Mouse (Mus musculus) frontal cortex, postnatal 25 days (tissue): ENCODE data around the gene Sgcd.

Experiments used
- DNase-seq, 2 experiments: peaks; one replicate each; pipeline ENCODE4 v3.0.0; 2022; ENCODE audit warnings: low spot score in 2 of 2

Sgcd gene

DNA sequence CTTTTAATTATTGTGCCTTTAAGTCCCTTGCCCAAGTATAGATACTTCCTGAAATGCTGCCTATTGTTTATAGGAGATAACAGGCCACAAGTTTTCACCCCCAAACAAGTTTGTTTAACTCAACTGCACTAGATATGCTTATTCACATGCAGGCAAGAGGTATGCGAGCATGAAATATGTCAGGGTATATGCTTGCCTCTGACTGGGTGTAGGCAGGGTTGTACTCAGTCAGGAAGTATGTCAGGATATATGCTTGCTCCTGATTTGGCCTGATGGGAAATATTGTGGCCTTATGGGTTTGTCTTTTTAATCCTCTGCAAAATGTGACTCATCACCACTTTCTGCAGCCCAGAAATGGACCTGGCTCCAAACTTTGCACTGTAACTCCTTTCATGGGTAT, 694.0 kb downstream of the Sgcd start:
- no peak for DNase-seq

DNA sequence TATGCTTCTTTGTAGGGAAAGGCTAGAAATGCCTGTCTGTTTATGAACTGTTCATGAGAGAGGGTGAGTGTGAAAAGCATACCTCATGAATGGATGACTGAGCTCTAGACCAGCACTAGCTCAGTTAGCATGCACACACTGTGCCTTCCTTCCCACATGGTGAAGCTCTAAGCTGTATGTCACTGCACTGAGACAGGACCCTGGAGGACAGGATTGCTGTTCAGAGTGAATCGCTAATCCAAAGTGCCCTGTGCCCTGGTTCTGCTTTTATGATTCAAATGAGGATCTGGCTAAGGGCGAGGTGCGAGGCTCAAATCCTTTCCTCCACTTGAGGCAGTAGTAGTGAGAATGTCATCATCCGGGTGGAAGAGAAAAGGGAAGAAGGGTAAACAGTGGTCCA, 712.2 kb downstream of the Sgcd start:
- no peak for DNase-seq

DNA sequence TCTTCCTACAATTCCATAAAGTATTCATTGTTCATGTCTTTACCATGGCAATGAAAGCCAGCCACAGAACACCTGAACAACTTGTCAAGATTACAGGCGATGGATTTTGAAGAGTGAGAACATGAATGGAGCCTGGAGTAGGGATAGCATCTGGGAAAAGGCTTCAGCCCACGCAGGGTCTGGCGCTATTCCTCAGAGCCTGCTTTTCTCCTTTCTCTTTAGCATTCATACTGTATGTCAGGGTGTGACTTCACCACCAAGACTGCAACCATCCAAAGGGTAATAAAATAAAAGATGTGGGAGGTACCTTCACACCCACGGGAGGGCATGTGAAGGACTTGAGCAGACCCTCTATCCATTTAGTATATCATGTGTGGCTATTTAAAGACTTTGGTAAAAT, 720.2 kb downstream of the Sgcd start:
- DNase-seq: peak; percentile 4 to 8

DNA sequence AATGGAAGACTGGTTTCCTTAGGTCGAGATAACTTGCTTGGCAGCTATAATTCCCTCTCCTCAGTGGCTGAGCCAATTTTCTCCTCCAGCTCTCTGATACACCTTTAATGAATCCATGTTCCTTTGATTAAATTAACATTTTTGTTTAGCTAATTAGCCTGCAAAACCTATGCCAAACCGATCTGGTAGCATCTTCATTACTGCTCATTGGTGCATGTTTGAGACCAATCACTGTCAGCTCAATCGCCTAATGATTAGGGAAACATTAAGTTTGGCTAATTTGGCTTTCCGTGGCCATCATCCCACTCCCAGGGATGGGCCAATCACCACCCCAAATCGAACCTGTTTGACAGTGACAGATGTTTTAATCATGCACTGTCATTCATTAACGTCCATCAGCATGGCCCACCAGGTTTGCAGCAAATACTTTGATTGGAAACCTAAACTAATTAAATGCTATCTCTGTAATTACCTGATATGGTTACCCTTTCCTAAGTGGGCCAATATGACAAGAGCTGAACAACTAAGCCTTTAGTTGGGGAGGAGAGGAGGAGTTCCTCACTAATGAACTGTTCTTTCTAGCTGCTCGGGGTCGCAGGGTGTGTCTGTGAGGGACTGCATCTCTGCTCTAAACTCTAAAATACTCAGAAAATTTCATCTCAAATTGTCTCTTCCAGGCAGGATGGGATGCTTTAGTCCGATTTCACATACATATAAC, 724.3 kb downstream of the Sgcd start:
- DNase-seq: no peak

DNA sequence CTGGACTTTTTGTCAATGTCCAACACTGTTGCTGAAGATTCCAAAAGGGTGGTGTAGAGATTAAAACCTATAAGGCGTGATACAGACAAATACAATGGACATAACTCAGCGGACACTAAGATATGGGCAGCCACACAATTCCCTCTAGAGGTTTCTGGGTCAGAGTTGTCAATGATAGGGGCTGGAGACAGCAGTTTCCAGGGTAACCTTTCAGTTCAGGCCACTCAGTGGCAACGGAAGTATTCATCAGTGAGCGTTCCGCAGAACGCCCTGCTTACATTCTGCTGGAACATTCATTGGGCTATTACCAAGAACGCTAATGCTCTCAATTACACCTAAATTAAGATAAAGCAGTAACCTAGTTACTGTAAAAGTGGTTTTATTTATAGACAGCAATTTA, 738.5 kb downstream of the Sgcd start:
- DNase-seq: no peak

DNA sequence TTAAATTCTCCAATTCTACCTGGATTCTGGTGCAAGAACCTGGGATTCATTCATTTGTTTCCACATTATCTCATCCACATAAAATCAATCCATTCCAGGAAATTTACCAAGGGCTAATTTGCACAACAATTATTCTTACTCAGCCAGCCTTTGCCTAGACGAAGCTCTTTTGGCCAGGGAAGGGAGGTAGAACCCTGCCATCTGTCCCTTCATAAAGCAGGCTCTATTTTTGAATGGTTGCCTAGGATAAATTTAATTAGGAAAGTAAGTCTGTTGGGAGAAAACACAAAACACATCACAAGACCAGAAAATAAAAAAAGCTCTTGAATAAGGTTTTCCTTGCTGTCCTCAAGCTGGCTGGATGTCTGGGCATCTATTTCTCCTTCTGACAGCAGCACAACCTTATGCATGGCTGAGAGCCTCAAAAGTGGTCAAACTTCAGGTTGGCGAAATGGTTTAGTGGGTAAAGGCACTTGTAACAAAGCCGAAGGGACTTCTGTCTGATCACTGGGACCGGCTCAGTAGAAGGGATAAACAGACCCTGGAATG, 740.4 kb downstream of the Sgcd start:
- DNase-seq: no peak

DNA sequence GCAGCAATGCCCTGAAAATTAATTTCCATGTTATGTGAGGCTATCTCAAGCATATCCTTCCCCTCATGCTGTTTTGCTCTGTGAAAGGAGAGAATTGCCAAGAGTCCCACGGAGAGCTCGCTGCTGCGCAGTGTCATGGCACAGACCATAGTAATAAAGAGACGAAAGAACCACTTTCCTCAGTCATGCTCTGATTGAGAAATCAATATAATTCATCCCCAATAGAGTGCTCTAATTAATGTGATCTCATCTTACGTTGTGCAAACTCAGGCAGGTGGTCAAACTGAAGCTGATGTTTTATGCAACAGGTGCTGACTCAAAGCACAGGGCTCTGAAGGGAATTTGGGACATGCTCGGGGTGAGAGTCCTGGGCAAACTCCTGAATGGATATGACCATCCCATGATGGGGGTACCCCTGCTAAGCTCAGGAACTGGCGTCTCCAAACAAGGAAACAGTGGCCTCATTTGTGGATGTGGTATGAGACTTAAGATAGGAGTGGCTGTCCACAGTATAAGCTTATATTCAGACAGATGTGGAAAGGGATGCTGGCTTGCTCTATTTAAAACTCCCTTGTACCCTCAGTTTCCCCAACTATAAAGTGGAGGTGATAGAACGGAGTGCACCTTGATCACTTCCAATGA, 740.9 kb downstream of the Sgcd start:
- DNase-seq: no peak

DNA sequence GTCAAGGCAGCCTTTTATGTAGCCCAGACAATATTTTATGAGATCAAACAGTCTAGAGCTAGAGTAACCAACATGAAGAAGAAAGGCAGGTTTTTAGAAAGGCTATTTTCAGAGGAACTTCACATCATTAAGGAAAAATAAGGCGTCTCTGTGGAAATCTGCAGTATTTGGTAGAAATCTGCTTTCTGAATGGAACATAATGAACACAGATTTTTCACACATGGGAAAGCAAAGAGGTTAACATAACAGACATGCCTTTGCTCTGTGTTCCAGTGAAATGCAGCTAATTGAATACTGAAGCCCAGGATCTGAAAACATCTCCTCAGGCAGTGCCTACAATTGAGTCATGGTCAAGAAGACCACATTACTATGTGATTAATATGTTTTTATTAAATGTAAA, 746.4 kb downstream of the Sgcd start:
- no peak for DNase-seq

DNA sequence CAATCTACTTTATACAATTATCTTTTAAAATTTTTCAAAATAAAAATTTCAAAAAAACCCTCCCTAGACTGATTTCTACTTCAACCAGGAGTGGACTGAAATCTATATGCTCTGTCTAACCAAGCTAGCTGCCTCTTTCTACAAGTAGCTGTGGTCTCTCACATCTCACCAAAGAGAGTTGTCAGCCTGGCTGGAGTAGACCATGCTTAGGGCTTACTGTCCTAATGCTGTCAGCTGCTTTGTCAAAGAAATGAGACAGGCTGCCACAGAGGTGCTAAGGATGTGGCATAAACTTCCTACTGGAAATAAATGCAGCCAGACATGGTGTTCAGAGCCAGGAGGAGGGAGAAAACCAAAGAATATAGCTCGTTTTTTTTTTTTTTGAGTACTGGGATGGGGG, 760.5 kb downstream of the Sgcd start:
- DNase-seq: no peak

DNA sequence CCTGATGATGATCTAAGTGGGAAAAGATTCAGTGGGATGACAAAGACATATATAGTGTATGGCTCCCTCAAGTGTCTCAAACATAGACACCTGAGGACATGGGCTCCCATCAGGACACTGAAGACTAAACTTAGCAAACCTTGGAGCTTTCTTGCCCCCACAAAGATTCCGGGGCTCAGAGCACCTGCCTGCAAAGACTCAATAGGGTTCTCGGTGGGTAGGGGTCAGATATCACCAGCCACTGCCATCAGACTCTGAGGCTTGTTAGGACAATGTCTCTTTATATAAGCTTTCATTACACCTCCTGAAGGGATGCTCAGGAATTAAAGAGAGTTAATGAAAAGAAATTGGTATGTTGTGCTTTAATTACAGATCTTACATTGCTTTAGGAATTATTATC, 764.6 kb downstream of the Sgcd start:
- DNase-seq: no peak

DNA sequence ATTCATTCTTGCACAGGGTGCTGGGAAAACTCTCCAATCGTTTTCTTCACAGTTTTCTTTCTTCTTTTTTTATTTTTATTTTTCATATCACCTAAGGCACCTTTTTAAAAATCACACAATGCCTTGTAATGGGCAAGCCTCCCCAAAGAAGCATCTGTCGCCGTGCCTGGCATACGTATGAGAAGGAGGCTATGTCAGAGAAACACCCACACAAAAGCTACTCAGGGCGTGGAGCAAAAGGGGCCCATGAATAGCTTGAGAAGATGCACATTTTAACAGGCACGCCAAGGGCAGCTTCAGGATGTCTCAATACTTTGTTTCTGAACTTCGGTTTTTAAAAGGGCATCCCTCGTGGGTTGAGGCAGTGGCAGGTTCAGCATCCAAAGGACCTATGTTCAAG, 777.2 kb downstream of the Sgcd start:
- no peak for DNase-seq

DNA sequence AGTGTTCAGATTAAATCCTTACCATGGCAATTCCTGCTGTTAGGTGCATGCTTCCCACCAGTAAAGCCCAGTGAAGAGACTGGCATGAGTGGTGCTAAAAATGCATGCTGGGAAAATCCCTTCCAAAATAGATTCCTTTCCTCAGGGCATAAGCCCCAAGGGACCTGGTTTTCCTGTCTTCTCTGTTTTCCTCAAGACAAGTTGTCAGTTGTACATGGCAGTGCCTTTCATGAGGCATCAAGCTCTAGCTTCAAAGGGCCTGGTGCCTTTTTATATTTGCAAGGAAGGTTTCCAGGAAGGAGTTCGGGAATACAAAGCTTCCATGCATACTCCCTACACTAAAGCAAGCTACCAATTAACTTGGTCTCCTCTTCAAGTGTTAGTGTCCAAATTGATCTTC, 782.3 kb downstream of the Sgcd start:
- no peak for DNase-seq

DNA sequence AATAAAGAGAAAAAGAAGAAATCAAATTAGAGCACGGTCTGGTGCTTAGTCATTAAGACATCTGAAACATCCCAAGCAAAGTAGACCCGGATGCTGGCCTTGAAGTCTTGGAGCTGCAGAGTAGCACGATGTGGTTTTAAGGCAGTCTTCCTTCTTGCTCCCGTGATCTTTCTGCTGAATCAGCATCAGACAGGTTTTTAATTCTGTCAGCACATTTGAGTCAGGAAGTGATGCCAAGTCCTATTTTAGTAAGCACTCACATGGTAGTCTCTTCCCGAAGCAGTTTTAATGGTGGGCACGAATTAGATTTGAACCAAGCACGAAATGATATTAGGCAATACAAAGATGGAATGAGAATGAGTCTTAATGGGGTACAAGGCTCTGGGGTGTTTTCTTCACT, 789.7 kb downstream of the Sgcd start:
- no peak for DNase-seq

DNA sequence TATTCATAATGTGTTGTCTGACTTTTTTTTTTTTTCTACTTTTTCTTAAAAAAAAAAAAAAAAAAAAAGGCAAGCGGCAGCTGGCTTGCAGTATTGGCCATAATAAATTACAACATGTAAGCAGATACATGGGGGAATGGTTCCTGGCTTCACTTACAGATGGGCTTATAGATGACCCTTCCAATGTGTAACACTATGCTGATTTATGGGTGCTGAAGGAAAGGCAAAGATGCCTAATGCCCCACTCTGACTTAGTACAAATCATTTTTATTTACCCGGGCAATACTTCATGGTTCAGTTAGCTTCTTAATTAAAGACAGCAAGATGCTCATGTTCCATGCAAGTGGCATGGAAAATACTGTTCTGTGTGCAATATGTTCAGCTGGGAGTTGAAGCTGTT, 800.2 kb downstream of the Sgcd start:
- no peak for DNase-seq

DNA sequence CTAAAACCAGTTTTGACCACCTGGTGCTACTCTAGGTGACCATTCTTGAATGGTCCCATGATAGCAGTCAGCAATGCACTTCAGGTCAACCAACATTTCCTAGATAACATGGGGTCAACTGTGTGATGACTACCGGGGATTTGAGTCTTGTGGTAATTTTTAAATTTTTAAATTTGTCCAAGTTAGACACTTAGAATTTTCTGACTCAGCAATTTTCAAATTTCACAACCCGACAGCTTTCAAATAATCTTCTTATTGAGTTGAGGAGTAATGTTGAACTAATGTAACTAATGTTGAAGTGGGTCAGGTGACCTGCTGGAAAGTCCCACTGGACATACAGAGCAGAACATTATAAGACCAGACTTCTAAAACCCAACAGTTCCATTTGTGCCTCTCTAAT, 813.8 kb downstream of the Sgcd start:
- no peak for DNase-seq

DNA sequence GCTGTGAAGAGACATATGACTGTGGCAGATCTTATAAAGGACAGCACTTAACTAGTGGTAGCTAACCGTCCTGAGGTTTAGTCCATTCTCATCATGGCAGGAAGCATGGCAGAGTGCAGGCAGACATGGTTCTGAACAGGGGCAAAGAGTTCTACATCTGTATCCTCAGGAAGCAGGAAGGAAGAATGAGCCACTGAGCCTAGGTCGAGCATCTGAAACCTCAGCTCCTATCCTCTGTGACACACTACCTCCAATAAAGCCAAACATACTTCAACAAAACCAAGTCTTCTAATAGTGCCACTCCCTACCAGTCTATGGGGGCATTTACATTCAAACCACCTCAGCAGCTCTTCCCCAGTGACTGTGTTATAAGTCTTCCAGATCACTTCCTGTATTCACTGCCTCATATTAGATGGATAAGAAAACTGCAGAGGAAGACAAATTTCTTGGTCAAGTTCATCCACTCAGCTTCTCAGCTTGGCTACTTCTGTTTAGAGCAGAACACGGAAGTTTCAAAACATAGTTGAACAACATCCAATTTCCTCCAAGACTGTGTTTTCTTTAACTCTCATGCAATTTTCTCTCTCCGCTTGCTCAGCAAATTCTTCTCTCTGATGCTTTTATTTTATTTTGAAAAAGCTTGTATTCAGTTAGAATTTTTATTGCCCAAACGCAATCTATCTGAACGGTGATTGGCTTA, 817.7 kb downstream of the Sgcd start:
- DNase-seq: no peak

DNA sequence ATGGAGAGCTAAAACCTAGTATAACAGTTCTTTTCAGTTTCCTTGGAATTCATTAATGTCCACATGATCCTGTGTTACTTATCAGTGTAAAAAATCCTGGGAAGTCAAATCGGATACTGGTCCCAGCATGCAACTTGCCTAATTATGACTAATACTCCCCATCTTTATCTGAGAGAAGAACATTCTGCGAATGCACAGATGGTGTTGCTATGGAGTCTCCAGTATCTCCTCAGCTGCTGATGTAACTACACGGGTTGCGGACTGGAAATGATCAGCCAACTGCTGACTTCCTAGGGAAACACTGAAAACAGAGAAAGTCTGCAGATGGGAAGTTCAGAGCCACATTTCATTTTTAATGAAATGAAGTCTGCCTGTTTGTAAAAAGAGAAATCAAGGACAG, 821.4 kb downstream of the Sgcd start:
- no peak for DNase-seq

DNA sequence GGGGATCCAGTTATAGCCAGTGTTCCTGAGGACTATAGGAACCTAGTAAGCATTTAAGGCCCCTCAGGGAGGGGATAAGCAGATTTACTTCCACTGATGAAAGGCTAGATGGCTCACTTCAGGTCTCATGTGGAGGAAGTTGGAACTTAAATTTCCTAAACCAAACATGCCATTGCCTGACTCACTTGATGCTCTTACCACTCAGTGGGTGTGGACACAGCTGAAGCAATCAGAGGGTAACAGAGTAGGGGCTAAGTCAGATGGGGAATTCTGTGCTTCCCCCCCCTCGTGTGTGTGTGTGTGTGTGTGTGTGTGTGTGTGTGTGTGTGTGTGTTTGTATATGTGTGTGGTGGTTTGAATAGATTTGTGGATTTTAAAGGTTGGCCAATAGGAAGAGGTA, 830.7 kb downstream of the Sgcd start:
- DNase-seq: no peak

DNA sequence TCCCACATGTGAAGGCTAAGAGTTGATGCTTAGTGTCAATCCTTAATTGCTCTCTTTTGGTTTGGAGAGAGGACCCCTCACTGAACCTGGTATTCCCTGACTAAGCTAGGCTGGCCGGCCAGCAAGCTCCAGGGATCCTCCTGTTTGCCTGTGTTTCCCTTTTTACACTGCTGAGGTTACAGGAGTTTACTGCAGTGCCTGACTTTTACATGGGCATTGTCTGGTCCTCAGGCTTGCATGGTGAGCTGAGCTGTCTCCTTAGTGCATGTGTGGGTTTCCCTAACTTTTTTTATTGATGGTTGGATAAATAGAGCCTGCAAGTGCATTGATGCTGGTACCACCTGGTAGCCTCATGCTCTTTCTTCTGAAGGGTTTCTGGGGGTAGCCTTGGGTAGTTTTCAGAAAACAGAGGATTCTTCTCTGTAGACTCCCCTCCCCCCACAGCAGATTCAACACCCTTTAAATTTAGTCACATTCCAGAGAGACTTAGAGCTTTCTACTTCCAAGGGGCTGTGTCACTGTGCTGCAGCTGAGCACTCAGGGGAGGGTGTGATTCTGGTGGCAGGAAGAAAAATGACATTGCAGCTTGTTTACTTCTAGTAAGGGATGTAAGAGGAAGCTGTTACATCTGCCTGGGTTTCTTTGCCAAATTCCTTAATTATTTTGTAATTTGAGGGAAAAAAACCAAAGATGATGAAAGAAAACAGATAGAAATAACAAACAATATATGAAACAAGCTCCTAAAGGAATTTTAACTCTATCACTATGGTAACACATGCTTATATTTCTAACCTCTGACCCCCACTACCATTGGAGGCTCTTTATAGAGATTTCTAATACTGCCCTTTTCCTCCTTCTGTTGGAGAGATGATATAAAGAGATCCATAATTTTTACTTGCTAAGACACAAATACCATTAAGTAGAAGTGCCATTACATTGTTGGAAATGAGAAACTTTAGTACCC, 831.8 kb downstream of the Sgcd start:
- DNase-seq: no peak

DNA sequence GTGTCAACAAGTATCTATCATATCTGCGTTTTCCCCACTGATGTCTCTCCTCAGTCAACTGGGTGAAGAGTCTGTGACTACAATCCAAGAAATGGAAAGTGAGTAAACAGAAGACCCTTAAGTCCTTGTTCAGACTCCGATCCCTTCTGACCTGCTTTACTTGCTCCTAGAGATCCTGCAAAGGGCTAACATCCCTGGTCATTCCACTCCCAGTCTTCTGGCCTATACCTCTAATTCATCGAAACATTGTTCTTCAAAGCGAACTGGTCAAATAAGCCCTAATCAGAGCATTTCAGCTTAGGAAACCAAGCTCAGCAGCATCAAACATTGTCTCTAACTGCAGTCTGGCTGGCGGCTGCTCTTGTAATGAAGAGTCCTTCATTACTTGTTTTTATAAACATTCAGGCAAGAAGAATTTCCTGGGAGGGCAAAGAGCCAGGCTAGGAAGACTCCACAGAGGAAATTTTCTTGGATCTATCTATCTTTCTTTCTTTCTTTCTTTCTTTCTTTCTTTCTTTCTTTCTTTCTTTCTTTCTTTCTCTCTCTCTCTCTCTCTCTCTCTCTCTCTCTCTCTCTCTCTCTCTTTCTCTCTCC, 833.8 kb downstream of the Sgcd start:
- DNase-seq: no peak

DNA sequence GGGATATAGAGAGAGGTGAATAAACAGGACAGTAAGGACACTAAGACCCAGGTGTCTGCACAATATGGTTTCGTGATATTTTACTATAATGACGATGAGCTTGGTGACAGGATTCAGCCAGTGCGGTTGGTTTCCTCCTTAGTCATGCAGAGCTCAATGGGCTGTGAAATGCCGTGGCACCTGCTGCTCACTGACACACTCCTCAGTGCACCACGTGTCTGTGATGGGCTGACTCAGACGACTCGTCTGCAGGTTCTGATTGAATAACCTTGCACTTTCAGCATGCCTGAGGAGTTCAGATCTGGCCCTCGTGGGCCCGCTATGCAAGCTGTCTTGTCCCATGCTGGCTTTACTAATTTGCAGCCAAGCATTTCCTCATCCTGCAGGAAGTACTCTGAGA, 839.2 kb downstream of the Sgcd start:
- DNase-seq: no peak
